Comparison of ENCODE assay signal across 27 mouse cellular contexts in genomic region chr15:24400088-24400487, GRCm38 (mm10).
"Had no signal": no experiment of that assay in that cellular context is flagged by ENCODE, and none has a peak within 500 bp of the region (broad histone marks: within the 10 kb centered on the region; RNA-seq: fewer than 3 reads in every experiment).

No protein-coding gene starts in this region.

- ATAC-seq: hindbrain, postnatal 0 days; intestine, embryonic 16.5 days had no signal

- H3K4me3 ChIP-seq: gastrocnemius, adult 2 months; heart, embryonic 10.5 days; heart, embryonic 12.5 days; hindbrain, embryonic 13.5 days; hindbrain, embryonic 15.5 days; kidney, embryonic 15.5 days; limb, embryonic 13.5 days; limb, embryonic 15.5 days; liver, embryonic 13.5 days; liver, embryonic 15.5 days had no signal

- H3K9ac ChIP-seq: heart, embryonic 12.5 days; hindbrain, embryonic 13.5 days; hindbrain, embryonic 15.5 days; kidney, embryonic 15.5 days; limb, embryonic 13.5 days; limb, embryonic 15.5 days; liver, embryonic 13.5 days; liver, embryonic 15.5 days had no signal

- DNase-seq: gastrocnemius, adult 2 months; gastrocnemius, postnatal 10 days; gastrocnemius, postnatal 25 days; heart, adult 18-20 months; heart, postnatal 10 days; heart, postnatal 36 days; kidney, adult 11 months; kidney, adult 2 months; kidney, adult 9 months; kidney, postnatal 14 days; kidney, postnatal 36 days; layer of hippocampus, adult 9-11 months; layer of hippocampus, postnatal 36 days; left cerebral cortex, postnatal 4 days; liver, embryonic 13.5 days had no signal

- H3K27ac ChIP-seq: gastrocnemius, adult 2 months; heart, embryonic 10.5 days; hindbrain, embryonic 13.5 days; hindbrain, embryonic 15.5 days; hindbrain, postnatal 0 days; kidney, embryonic 15.5 days; kidney, postnatal 0 days; limb, embryonic 13.5 days; limb, embryonic 15.5 days; liver, embryonic 13.5 days; liver, embryonic 15.5 days had no signal

- H3K4me2 ChIP-seq: heart, embryonic 12.5 days; hindbrain, embryonic 13.5 days; hindbrain, embryonic 15.5 days; kidney, embryonic 15.5 days; limb, embryonic 13.5 days; limb, embryonic 15.5 days; liver, embryonic 11.5 days; liver, embryonic 13.5 days; liver, embryonic 15.5 days had no signal

- H3K36me3 ChIP-seq: heart, embryonic 10.5 days; heart, embryonic 12.5 days; hindbrain, embryonic 13.5 days; hindbrain, embryonic 15.5 days; kidney, embryonic 15.5 days; limb, embryonic 13.5 days; limb, embryonic 15.5 days; liver, embryonic 13.5 days; liver, embryonic 15.5 days had no signal

- H3K9me3 ChIP-seq: heart, embryonic 10.5 days; heart, embryonic 12.5 days; hindbrain, embryonic 13.5 days; hindbrain, embryonic 15.5 days; kidney, embryonic 15.5 days; limb, embryonic 13.5 days; limb, embryonic 15.5 days; liver, embryonic 13.5 days; liver, embryonic 15.5 days had no signal

- H3K27me3 ChIP-seq: heart, embryonic 12.5 days; hindbrain, embryonic 13.5 days; hindbrain, embryonic 15.5 days; kidney, embryonic 15.5 days; limb, embryonic 13.5 days; limb, embryonic 15.5 days; liver, embryonic 13.5 days; liver, embryonic 15.5 days had no signal

- H3K4me1 ChIP-seq: heart, embryonic 10.5 days; heart, embryonic 12.5 days; hindbrain, embryonic 13.5 days; hindbrain, embryonic 15.5 days; kidney, embryonic 15.5 days; limb, embryonic 13.5 days; limb, embryonic 15.5 days; liver, embryonic 13.5 days; liver, embryonic 15.5 days had no signal
